Mouse (Mus musculus) CD4-positive, CD25-positive, alpha-beta regulatory T cell, adult 4 months (primary cell): ENCODE results near the gene Phc1. TPM values are rescaled to one million over a fixed set of nuclear protein-coding genes. Genes with fewer than 3 reads are reported as not detected.

ENCODE experiments used
- ATAC-seq: one replicate; pipeline ENCODE4 v1.8.0; 2017
- polyA plus RNA-seq, 2 experiments: library from polyadenylated mRNA; unstranded; fragments of 100-300 nt; shearing (Covaris generic); gene quantifications; one replicate each; pipeline ENCODE4 v1.2.1; 2017

The Phc1 gene
- polyA plus RNA-seq, 2 experiments from 2014 or later = 5.6 to 7.1 TPM

DNA sequence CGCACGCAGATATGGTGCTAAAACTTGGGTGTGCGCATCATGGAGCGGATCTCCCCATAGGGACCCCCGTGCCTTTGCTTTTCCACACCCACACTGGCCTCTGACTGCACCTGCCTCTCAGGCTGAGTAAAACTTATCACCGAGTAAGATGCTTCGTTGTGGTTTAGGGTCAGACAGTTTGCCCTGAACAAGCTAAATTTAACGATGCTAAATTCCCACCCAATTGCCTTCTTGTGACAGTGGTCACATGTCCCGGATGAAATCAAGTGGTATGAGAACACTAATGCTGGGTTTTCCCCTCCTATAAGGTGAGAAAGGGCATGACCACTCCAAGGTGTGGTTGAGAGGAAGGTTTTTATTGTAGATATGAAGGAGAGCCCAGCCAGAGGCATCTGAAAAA, 46.6 kb downstream of the Phc1 start:
- peak; percentile 35 for ATAC-seq

DNA sequence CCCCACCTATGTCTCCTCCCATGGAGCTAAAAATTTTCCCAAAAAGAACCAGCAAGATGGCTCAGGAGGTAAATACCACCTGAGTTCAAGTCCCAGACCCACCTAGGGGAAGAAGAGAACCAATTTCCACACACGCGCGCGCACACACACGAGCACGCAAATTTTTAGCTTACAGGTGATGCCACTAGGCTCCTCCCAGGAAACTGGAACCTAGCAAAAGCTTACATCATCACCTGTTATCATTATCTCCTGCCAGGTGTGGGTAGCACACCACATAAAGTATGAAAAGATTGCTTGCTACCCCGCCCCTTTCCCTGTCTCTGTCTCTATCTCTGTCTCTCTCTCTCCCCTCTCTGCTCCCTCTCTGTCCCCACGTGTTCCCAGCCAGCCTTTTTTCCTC, 47.2 kb downstream of the Phc1 start:
- ATAC-seq = no peak

DNA sequence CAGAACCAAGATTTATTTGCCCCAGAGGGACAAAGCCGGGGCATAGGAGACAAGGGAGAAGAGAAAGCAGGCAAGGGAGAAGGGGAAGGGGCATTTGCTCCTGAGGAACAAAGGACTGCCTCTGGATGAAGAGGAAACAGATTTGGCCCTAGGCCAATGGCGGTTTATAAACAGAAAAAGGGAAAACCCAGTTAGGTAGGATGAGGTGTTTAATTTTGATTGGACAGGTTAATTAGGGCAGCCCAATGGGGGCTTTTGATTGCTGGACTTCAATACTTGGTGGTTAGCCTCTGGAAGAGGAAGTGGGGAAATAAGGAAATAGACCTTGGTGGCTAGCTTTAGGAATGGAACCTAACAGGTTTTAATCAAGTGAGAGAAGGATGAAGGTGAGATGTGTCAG, 48.2 kb downstream of the Phc1 start:
- ATAC-seq = peak; percentile 8

DNA sequence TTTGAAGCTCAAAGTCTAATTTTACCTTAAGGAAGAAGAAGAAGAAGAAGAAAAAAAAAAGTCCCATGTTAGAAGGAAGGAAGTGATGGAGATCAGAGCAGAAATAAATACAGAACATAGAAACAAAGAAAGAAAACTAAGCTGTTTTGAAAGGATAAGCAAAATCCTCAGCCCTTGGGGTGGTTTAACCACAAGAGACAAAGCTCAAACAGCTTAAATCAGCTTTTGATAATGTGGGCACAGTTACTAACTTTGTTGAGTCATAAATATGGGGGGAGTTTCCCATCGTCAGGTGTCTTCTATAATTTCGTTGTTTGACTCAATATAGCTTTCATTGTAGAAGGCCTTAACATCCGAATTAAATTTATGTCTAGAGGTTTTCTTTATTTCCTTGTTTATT, 48.6 kb downstream of the Phc1 start:
- peak; percentile 74 for ATAC-seq

DNA sequence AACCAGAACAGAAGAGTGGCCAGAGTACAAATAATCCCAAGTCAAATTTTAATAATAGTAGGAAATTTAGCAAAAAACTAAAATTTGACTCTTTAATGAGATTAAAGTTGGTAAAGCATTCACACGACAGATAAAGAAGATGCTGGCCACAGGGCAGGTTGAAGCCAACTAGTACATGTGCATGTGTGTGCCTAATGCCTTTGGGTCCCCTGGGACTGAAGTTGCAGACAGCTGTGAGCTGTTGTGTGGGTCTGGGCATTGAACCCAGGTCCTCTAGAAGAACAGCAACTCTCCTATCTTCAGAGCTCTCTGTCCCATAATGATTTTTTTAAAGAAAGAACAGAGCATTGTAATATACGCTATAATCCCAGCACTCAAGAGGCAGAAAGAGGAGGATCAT, 49.1 kb downstream of the Phc1 start:
- ATAC-seq = no peak

DNA sequence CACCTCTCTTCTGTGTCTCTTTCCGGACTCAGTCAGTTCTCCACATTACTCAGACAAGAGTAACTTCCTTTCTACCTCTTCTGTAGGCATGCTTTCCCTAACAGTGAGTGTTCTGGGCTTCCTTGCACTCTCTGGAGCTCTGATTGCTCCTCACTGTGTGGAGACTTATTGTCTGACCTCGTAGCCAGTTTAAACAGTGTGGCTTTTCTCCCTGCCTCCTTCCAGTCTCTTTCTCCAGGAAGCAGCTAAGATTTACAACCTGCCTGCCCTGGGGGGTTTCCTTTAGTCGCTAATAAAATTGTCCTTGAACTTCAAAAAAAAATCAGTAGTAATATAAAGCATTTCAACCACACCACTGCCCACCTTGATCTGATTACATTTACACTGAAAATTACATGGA, 50.1 kb downstream of the Phc1 start:
- ATAC-seq = no peak

DNA sequence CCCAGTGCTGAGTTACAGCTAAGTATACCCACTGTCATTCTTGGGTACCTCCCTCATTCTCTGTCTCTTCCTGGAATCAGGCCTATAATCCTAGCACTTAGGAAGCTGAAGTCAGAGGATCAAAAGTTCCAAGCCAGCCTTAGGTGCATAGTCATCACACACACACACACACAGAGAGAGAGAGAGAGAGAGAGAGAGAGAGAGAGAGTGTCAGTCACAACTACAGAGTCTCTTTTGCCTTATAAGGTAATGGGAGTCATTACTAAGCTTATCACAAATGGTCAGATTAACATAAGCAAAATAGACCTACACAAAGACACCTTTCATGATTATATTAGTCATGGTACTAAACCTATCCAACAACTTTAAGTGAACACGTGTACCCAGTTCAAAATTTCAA, 51.0 kb downstream of the Phc1 start:
- no peak for ATAC-seq

DNA sequence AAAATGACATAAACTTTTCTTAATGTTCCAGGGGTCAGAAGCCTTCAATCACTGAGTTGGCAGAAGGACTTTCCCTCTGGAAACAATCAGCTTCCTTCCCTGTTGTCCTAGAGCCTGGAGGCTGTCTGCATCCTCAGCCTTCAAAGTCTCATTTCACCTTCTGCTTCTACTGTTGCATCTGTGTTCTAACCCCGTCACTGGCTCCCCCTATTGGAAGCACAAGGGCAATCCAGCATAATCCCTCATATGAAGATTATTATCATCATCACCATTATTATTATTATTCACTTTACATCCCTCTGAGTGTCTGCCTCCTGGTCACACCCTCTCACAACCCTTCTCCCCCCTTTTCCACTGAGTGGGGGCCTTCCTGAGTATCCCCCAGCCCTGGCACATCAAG, 52.1 kb downstream of the Phc1 start:
- ATAC-seq = no peak

DNA sequence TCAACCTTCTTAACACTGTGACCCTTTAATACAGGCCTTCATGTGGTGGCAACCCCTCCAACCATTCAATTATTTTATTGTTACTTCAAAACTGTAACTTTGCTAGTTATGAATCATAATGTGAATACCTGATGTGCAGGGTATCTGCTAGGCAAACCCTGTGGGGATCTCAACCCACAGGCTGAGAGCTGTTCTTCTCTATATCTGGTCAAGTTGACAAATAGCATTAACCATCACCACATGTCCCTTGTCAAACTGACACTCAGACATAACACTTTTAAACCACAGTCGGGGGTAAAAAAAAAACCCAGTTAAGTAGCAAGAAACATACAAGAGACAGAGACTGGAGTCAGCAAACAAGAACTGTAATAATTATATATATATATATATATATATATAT, 55.5 kb downstream of the Phc1 start:
- ATAC-seq = no peak

DNA sequence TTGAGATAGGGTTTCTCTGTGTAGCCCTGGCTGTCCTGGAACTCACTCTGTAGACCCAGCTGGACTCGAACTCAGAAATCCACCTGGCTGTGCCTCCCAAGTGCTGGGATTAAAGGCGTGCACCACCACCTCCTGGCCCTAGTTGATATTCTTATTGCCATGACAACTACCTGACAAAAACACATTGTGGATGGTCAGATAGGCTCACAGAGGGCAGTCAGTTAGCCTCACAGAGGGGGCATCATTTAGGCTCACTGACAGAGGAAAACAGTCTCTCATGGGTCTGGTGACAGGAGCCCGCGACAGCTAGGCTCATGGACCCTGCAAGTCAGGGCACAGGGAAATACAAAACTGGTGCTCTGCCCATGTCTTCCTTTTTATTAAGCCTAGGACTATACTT, 56.1 kb downstream of the Phc1 start:
- no peak for ATAC-seq

DNA sequence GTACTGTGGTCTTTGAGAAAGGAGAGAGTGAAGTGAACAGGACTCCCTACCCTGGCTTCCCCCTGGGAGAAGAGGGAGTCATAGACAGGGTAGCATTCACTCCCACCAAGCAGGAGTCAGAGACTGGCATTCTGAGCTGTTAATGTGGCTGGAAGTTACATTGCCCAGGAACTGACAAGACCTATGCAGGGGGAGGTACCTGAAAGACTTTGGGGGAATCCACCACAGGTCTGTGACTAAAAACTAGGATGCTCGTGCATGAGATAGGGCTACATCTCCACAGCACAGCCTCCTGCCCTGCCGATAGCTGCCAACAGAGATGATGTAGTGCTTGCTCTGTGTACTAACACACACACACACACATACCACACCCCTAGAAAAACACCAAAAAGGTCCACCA, 56.9 kb downstream of the Phc1 start:
- ATAC-seq = peak; percentile 60

DNA sequence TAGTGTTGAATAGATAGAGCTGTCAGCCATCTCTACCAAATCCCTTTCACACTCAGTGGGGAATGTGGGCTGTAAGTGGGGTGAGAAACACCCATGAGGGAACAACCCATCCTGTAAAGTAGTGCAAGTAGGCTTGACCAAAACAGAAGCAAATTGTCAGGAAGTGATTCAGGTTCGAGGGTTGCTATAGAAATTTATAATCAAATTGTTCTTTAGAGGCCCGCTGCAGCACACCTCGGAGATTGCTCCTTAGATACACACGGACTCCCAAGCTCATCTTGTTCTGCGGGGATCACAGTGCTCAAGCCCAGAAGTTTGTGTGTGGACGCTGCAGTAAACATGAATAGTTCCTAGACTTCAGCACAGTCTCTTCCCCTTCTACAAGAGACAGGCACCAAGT, 57.6 kb downstream of the Phc1 start, which contains the start of gene Klrg1:
Klrg1 (minus strand) TSS at position 101 of the 400 bp plus-strand sequence.
- ATAC-seq = no peak

DNA sequence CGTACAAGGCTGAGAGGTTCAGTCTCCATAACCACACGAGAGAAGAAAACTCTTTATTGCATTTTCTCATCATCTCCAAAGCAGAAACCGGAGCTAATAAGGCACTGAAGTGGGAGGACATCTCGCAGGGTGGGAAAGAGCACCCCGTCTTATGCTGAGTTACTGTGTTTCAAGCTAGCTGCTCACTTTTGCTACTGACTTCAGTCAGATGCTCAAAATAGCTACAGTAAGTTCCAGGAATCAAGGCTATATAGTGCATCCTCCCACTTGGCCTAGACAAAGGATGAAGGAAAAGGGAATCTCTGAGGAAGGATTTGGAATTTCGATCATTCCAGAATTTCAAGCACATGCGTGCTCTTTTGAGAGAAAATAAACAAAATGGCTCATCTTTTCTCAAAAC, 63.8 kb downstream of the Phc1 start:
- no peak for ATAC-seq

DNA sequence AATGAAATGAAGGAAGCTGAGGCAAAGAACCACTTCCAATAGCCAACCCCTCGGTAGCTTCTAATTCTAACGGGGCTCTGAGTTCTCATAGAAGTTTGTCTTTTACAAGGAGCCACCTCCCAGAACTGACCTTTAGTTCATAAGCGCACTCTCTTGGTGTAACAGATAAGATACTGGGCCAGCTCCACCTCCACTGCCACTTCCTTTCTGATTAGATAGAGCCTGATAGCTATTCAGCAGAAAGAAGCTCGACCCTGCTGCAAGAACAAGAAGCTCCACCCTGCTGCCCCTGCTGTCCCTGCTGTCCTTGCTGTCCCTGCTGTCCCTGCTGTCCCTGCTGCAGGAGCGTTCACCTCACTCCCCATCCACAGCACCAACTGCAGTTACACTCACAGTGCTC, 65.8 kb downstream of the Phc1 start:
- ATAC-seq = peak; percentile 68

DNA sequence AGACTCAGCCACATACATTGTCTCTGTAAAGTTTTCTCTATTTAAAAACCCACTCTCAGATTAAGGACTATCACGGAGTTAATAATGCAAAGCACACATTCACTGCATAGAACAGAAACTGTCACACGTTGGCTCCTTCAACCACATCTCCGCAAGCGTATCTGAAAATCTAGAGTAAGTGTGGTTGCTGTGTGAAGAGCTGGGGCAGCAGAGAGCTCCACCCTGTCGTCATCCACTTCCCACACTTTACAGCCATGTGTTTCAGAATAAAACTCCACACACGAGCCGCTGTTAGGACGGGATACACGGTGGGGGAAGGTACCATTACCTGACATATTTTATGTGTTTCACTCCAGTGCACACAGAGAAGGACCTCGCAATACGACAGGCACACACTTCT, 70.2 kb downstream of the Phc1 start:
- peak; percentile 64 for ATAC-seq

DNA sequence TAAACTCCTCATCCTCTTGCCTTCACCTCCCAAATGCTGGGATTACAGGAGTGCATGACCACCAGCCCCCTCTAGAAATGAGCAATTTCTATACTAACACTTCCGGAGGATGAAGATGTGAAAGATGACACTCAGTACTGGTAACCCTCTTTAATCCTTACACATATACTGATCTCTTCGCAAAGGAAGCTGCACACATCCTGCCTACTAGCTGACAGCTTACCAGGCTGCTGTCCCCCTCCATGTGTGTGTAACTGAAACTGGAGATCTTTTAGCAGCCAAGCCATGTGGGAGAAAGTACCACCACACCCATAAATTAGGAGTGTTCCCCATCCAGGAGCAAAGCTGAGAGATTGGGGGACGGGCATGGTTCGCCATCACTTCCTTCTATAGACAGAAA, 71.2 kb downstream of the Phc1 start:
- peak; percentile 81 for ATAC-seq

DNA sequence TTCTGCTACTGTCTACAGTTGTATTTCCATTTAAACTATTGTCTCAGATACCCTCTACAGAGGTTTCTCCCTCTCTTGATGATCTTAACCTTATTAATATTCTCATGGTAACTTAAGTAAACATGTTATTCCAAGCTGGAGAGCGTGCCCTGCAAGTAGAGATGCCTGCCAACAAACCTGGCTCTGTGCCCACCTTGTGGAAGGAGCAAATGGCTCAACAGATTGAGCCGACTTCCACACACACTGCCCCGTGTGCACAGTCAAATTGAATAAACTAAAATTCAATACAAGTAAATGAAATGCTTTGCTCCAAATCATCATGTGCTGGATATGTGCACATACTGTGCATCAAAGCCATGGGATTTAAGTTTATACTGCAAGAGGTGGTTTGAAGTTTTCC, 71.8 kb downstream of the Phc1 start:
- ATAC-seq = no peak

Other genes starting within 250 kb of the Phc1 start
- gene Klrg1, start 57.7 kb downstream of the Phc1 start, polyA plus RNA-seq = 100 to 1,000 TPM; 111 to 138 TPM
- 100 to 1,000 TPM; 255 to 333 TPM for gene M6pr, start 31.8 kb downstream of the Phc1 start, polyA plus RNA-seq
- under 1 TPM in 1 of 2 experiments, not detected in 1; 0.17 TPM for gene Rimklb, start 158.2 kb upstream of the Phc1 start, polyA plus RNA-seq
- gene Mfap5, start 165.3 kb upstream of the Phc1 start, polyA plus RNA-seq = not detected
- gene Aicda, start 213.2 kb upstream of the Phc1 start, polyA plus RNA-seq = 1 to 10 TPM in 1 of 2 experiments, under 1 TPM in 1; 0.66 to 1.6 TPM